Mouse (Mus musculus): ENCODE results near the gene Plcb1. TPM values are rescaled to one million over a fixed set of nuclear protein-coding genes. Genes with fewer than 3 reads are reported as not detected.

Gene Plcb1
- polyA plus RNA-seq, 1 experiment from 2014 or later, result 7.9 TPM

DNA sequence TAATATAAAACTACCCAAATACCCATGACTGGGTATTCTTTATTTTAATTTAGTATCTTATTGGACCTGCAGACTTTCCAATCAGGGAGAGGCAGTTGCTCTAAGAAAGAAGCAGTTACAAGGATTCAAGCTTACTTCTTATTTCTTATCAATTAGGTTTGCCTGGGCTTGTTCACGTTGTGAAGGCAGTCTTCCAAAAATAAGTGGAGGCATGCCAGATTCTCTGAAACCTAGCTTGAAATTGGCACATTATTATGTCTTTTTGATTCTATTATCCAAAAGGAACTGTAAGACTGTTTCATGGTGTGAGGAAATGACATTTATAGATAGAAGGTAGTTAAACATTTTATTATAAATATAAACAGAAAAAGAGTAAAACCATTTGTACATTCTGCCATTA, 721.2 kb downstream of the Plcb1 start:
- no peaks in the 10 kb centered on the region for H3K27me3 ChIP-seq (replicated peaks; ENCODE audit: control insufficient read depth, insufficient read depth, low read length)
- DNase-seq (ENCODE audit: low spot score) (no peak), ATAC-seq (replicated peaks; ENCODE audit: low FRiP score) (no peak)
- H3K4me3 ChIP-seq (ENCODE audit: low read depth, low read length), result no peak overlapping the region
- no peak overlapping the region for H3K27ac ChIP-seq (ENCODE audit: low read depth, low read length)
- H3K4me2 ChIP-seq, result no peak overlapping the region
- no peak overlapping the region for H3K9ac ChIP-seq (ENCODE audit: low read depth, low read length)
- WGBS, result 67% methylated on average over 1 of the region's 1 CpGs
- no peaks in the 10 kb centered on the region for H3K4me1 ChIP-seq (replicated peaks; ENCODE audit: control insufficient read depth, insufficient read depth, low read length)
- no peaks in the 10 kb centered on the region for H3K36me3 ChIP-seq (ENCODE audit: control insufficient read depth, insufficient read depth, low read length)
- H3K9me3 ChIP-seq (ENCODE audit: control insufficient read depth, low read length), result no peaks in the 10 kb centered on the region

DNA sequence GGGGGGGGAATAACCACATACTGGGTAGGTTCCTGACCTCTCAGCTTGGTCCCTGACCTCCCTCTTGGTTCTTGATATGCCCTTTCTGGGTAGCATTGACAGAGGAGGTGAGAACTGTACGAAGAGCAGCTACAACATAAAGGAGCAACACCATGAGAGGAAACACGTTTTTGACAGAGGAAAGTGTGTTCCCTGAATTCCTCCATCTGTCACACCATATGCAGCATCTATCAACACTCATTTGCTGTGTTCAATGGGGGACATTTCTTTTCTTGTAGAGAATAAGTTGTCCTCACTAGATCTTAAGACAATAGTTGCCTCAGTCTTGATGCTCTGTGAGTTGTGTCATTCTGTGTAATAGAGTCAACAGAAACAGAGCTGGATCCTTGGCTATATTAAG, 733.1 kb downstream of the Plcb1 start:
- Histone ChIP-seq H3K4me1 (replicated peaks; ENCODE audit: control insufficient read depth, insufficient read depth, low read length) (no peaks in the 10 kb centered on the region), H3K4me3 (ENCODE audit: low read depth, low read length) (no peak overlapping the region), H3K36me3 (ENCODE audit: control insufficient read depth, insufficient read depth, low read length) (no peaks in the 10 kb centered on the region), H3K27me3 (replicated peaks; ENCODE audit: control insufficient read depth, insufficient read depth, low read length) (no peaks in the 10 kb centered on the region), H3K9me3 (ENCODE audit: control insufficient read depth, low read length) (no peaks in the 10 kb centered on the region), H3K9ac (ENCODE audit: low read depth, low read length) (no peak overlapping the region), H3K27ac (ENCODE audit: low read depth, low read length) (no peak overlapping the region), H3K4me2 (no peak overlapping the region)
- DNase-seq (ENCODE audit: low spot score), result no peak
- ATAC-seq (replicated peaks; ENCODE audit: low FRiP score), result no peak
- WGBS, result 53% methylated on average over 2 of the region's 2 CpGs

Other genes with a start within 250 kb of the Plcb1 start
- not detected in 2 replicates for gene Hao1, start 231.7 kb upstream of the Plcb1 start, polyA plus RNA-seq (2014; fragmentation: Nextera tagmentation; extraction: Ambion mirVana)
- gene Tmx4, start 141.9 kb upstream of the Plcb1 start, polyA plus RNA-seq (2014; fragmentation: Nextera tagmentation; extraction: Ambion mirVana), result 16.2 and 16.7 TPM in 2 replicates

All from liver, embryonic 11.5 days (tissue).